Mouse (Mus musculus) limb, embryonic 15.5 days (tissue): ENCODE measurements around the gene Fchsd2. TPM values are rescaled to one million over a fixed set of nuclear protein-coding genes. Genes with fewer than 3 reads are reported as not detected.

Experiments
- ATAC-seq: fragments of 200-750 bp; cut with Nextera tagmentation; 2 replicates; pipeline ENCODE4 v1.8.0; 2017; ENCODE audit warnings: low read depth, moderate TSS enrichment; ENCODE audit not compliant: insufficient number of reproducible peaks, low FRiP score, low TSS enrichment
- H3K27ac ChIP-seq: fragments of 300-500 bp; sonication (generic); 2 replicates; pipeline ENCODE4 v1.5.1; 2015; ENCODE audit warnings: moderate library complexity, mild to moderate bottlenecking, inconsistent platforms
- H3K27me3 ChIP-seq: fragments of 300-500 bp; sonication (generic); 2 replicates; pipeline ENCODE4 v1.6.1; 2015; ENCODE audit warnings: inconsistent platforms
- H3K36me3 ChIP-seq: fragments of 300-500 bp; sonication (generic); 2 replicates; pipeline ENCODE4 v1.6.1; 2015; ENCODE audit warnings: inconsistent platforms
- H3K4me1 ChIP-seq: fragments of 300-500 bp; sonication (generic); 2 replicates; pipeline ENCODE4 v1.6.1; 2015; ENCODE audit warnings: inconsistent platforms
- H3K4me2 ChIP-seq: fragments of 300-500 bp; sonication (generic); 2 replicates; pipeline ENCODE4 v1.6.1; 2015; ENCODE audit warnings: mild to moderate bottlenecking, inconsistent platforms
- H3K4me3 ChIP-seq: fragments of 300-500 bp; sonication (generic); 2 replicates; pipeline ENCODE4 v1.5.1; 2015; ENCODE audit warnings: mild to moderate bottlenecking, inconsistent platforms
- H3K9ac ChIP-seq: fragments of 300-500 bp; sonication (generic); 2 replicates; pipeline ENCODE4 v1.6.1; 2015; ENCODE audit warnings: inconsistent platforms
- H3K9me3 ChIP-seq: fragments of 300-500 bp; sonication (generic); 2 replicates; pipeline ENCODE4 v1.6.1; 2016; ENCODE audit warnings: inconsistent platforms
- WGBS: fragments of 180-500 bp; shearing (Covaris S2); methylation state at CpG from one replicate; pipeline ENCODE4 v1.1.7; 2015; 5-methylcytosine and 5-hydroxymethylcytosine counted together
- polyA plus RNA-seq: library from polyadenylated mRNA; unstranded; fragments of >200 nt; fragmentation: Nextera tagmentation; extraction: Ambion mirVana; gene quantifications from 2 replicates; pipeline ENCODE4 v1.2.1, GENCODE M21; 2015

Fchsd2 gene
- polyA plus RNA-seq, 1 experiment from 2014 or later: 18.4 TPM

GRCm38 (mm10) chr7:101293611-101294010 is 200.9 kb downstream of the Fchsd2 start:
- Histone ChIP-seq H3K4me3 (no peak overlapping the region), H3K27ac (no peak overlapping the region), H3K27me3 (0 out of 2 replicates have a peak, but pooled peaks cover 9% of the 10 kb centered on the region), H3K36me3 (peaks cover 35% of the 10 kb centered on the region), H3K9me3 (no peaks in the 10 kb centered on the region), H3K9ac (no peak overlapping the region), H3K4me2 (no peak overlapping the region), H3K4me1 (peaks cover 18% of the 10 kb centered on the region)
- ATAC-seq: no peak
- WGBS: 63% methylated on average over 4 of the region's 4 CpGs

GRCm38 (mm10) chr7:101295438-101295837 is 202.8 kb downstream of the Fchsd2 start:
- H3K9ac ChIP-seq: no peak overlapping the region
- H3K27me3 ChIP-seq: 0 out of 2 replicates have a peak, but pooled peaks cover 9% of the 10 kb centered on the region
- WGBS: 68% methylated on average over 1 of the region's 1 CpGs
- no peak for ATAC-seq
- peaks cover 24% of the 10 kb centered on the region for H3K4me1 ChIP-seq
- H3K27ac ChIP-seq: no peak overlapping the region
- H3K9me3 ChIP-seq: no peaks in the 10 kb centered on the region
- no peak overlapping the region for H3K4me3 ChIP-seq
- H3K4me2 ChIP-seq: no peak overlapping the region
- peaks cover 17% of the 10 kb centered on the region; the same call in 1 of the 2 replicates for H3K36me3 ChIP-seq

- peaks cover 34% of the 10 kb centered on the region for H3K4me1 ChIP-seq
- no peak overlapping the region for H3K27ac ChIP-seq
- peaks cover 11% of the 10 kb centered on the region; the same call in 1 of the 2 replicates for H3K36me3 ChIP-seq
- peak overlapping the region; percentile 65 for H3K4me2 ChIP-seq
- ATAC-seq: peak; percentile 49; the same call in 1 of the 2 replicates
- 0 out of 2 replicates have a peak, but pooled peaks cover 9% of the 10 kb centered on the region for H3K27me3 ChIP-seq
- H3K9ac ChIP-seq: 0 out of 2 replicates have a peak overlapping the region, but pooled peaks have one; percentile 14
- WGBS: 10% methylated on average over 35 of the region's 35 CpGs
- no peaks in the 10 kb centered on the region for H3K9me3 ChIP-seq
- peak overlapping the region; percentile 30 for H3K4me3 ChIP-seq
These were observed 203.8 kb downstream of the Fchsd2 start for GRCm38 (mm10) chr7:101296252-101297022.

- peak overlapping the region; percentile 30 for H3K4me3 ChIP-seq
- peaks cover 6% of the 10 kb centered on the region; the same call in 1 of the 2 replicates for H3K36me3 ChIP-seq
- H3K9ac ChIP-seq: 0 out of 2 replicates have a peak overlapping the region, but pooled peaks have one; percentile 14
- H3K4me1 ChIP-seq: peaks cover 34% of the 10 kb centered on the region
- no peak overlapping the region for H3K27ac ChIP-seq
- 0 out of 2 replicates have a peak, but pooled peaks have one; percentile 4 for ATAC-seq
- H3K4me2 ChIP-seq: peak overlapping the region; percentile 65
- H3K27me3 ChIP-seq: 0 out of 2 replicates have a peak, but pooled peaks cover 9% of the 10 kb centered on the region
- H3K9me3 ChIP-seq: no peaks in the 10 kb centered on the region
- WGBS: 29% methylated on average over 8 of the region's 8 CpGs
These were observed 204.4 kb downstream of the Fchsd2 start for GRCm38 (mm10) chr7:101297023-101297405.

- Histone ChIP-seq H3K4me2 (no peak overlapping the region), H3K9me3 (no peaks in the 10 kb centered on the region), H3K36me3 (peaks cover 6% of the 10 kb centered on the region; the same call in 1 of the 2 replicates), H3K4me3 (no peak overlapping the region), H3K27me3 (0 out of 2 replicates have a peak, but pooled peaks cover 9% of the 10 kb centered on the region), H3K9ac (no peak overlapping the region), H3K27ac (no peak overlapping the region), H3K4me1 (peaks cover 41% of the 10 kb centered on the region)
- no peak for ATAC-seq
- 82% methylated on average over 3 of the region's 3 CpGs for WGBS
These were observed 205.7 kb downstream of the Fchsd2 start for GRCm38 (mm10) chr7:101298375-101298774.

- WGBS: 1% methylated on average over 29 of the region's 30 CpGs
- ATAC-seq: peak; percentile 7; the same call in 1 of the 2 replicates
- peak overlapping the region; percentile 81 for H3K27ac ChIP-seq
- peak overlapping the region; percentile 54 for H3K9ac ChIP-seq
- H3K4me3 ChIP-seq: peak overlapping the region; percentile 74
- peak overlapping the region; percentile 70 for H3K4me2 ChIP-seq
- no peaks in the 10 kb centered on the region for H3K9me3 ChIP-seq
- no peaks in the 10 kb centered on the region for H3K36me3 ChIP-seq
- 0 out of 2 replicates have a peak, but pooled peaks cover 9% of the 10 kb centered on the region for H3K27me3 ChIP-seq
- peaks cover 38% of the 10 kb centered on the region for H3K4me1 ChIP-seq
These were observed 208.8 kb downstream of the Fchsd2 start for GRCm38 (mm10) chr7:101301361-101301880.

- under 1% methylated on average over 39 of the region's 39 CpGs for WGBS
- H3K4me2 ChIP-seq: peak within 1 kb of the TSS; percentile 70
- peak within 1 kb of the TSS; percentile 81 for H3K27ac ChIP-seq
- peaks cover 33% of the 10 kb centered on the region for H3K4me1 ChIP-seq
- H3K4me3 ChIP-seq: peak within 1 kb of the TSS; percentile 74
- no peaks in the 10 kb centered on the region for H3K36me3 ChIP-seq
- ATAC-seq: peak; percentile 87
- H3K9ac ChIP-seq: peak within 1 kb of the TSS; percentile 54
- no peaks in the 10 kb centered on the region for H3K9me3 ChIP-seq
- 0 out of 2 replicates have a peak, but pooled peaks cover 9% of the 10 kb centered on the region for H3K27me3 ChIP-seq
These were observed 209.3 kb downstream of the Fchsd2 start, which contains the start of gene Atg16l2 for GRCm38 (mm10) chr7:101301881-101302456. TSS of gene Atg16l2 (minus strand) at chr7:101302251.

- WGBS: 22% methylated on average over 7 of the region's 7 CpGs
- peaks cover 27% of the 10 kb centered on the region for H3K4me1 ChIP-seq
- H3K4me3 ChIP-seq: peak overlapping the region; percentile 74
- no peaks in the 10 kb centered on the region for H3K36me3 ChIP-seq
- ATAC-seq: no peak
- peak overlapping the region; percentile 81 for H3K27ac ChIP-seq
- H3K9me3 ChIP-seq: no peaks in the 10 kb centered on the region
- H3K4me2 ChIP-seq: peak overlapping the region; percentile 70
- H3K9ac ChIP-seq: no peak overlapping the region
- H3K27me3 ChIP-seq: 0 out of 2 replicates have a peak, but pooled peaks cover 5% of the 10 kb centered on the region
These were observed 210.0 kb downstream of the Fchsd2 start for GRCm38 (mm10) chr7:101302691-101303090.

- WGBS: 36% methylated on average over 2 of the region's 2 CpGs
- no peaks in the 10 kb centered on the region for H3K27me3 ChIP-seq
- no peak overlapping the region for H3K27ac ChIP-seq
- H3K36me3 ChIP-seq: no peaks in the 10 kb centered on the region
- no peak overlapping the region for H3K4me2 ChIP-seq
- H3K9ac ChIP-seq: no peak overlapping the region
- no peak for ATAC-seq
- peaks cover 10% of the 10 kb centered on the region for H3K4me1 ChIP-seq
- H3K9me3 ChIP-seq: no peaks in the 10 kb centered on the region
- no peak overlapping the region for H3K4me3 ChIP-seq
These were observed 214.2 kb downstream of the Fchsd2 start for GRCm38 (mm10) chr7:101306841-101307240.

GRCm38 (mm10) chr7:101309985-101310326 is 217.3 kb downstream of the Fchsd2 start:
- 27% methylated on average over 5 of the region's 5 CpGs for WGBS
- peak overlapping the region; percentile 97 for H3K27ac ChIP-seq
- peak overlapping the region; percentile 56 for H3K4me2 ChIP-seq
- peaks cover 4% of the 10 kb centered on the region; the same call in 1 of the 2 replicates for H3K4me1 ChIP-seq
- peak overlapping the region; percentile 74 for H3K4me3 ChIP-seq
- H3K36me3 ChIP-seq: no peaks in the 10 kb centered on the region
- H3K27me3 ChIP-seq: no peaks in the 10 kb centered on the region
- no peaks in the 10 kb centered on the region for H3K9me3 ChIP-seq
- peak overlapping the region; percentile 71; the same call in 1 of the 2 replicates for H3K9ac ChIP-seq
- ATAC-seq: no peak

GRCm38 (mm10) chr7:101310327-101311028 is 217.8 kb downstream of the Fchsd2 start:
- Histone ChIP-seq H3K27me3 (no peaks in the 10 kb centered on the region), H3K4me3 (peak overlapping the region; percentile 74), H3K36me3 (no peaks in the 10 kb centered on the region), H3K9ac (peak overlapping the region; percentile 71), H3K27ac (peak overlapping the region; percentile 97), H3K4me1 (peaks cover 4% of the 10 kb centered on the region; the same call in 1 of the 2 replicates), H3K4me2 (peak overlapping the region; percentile 56), H3K9me3 (no peaks in the 10 kb centered on the region)
- ATAC-seq: peak; percentile 94
- WGBS: under 1% methylated on average over 43 of the region's 43 CpGs
